Mouse (Mus musculus): ENCODE measurements at regions not wholly inside any gene's neighbourhood (a gene's known extent, or its start where the extent isn't known, plus 50 kb on each side); places are given as distances from the start of the nearest gene placed in this dataset.
A peak's percentile ranks its signal among the peaks of the same experiment; 100 is the strongest.

DNA sequence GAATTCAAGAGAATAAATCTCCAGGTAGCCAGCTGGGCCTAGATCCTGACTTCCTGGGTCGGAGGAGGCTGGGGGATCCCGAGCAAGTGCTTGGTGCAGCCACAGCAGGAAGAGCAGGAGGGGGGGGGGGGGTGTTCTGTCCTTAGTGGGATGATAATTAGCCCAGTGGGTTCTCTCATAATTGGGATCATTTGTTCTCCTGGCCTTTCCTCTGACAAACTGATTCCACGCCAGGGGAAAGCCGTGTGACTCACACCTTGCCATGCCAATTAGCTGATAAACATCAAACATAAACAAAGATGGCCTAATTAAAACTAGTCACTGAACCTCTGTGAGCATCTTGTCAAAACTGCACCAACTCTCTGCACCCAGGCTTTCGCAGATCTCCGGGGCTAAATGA lies 55.5 kb upstream of the Pax6 start:
- no peak overlapping the region for H3K4me2 ChIP-seq (ENCODE audit: low read depth)
- DNase-seq (no peak), ATAC-seq (no peak)
- 0 out of 2 replicates have a peak, but pooled peaks cover 10% of the 10 kb centered on the region for H3K27me3 ChIP-seq (ENCODE audit: insufficient read depth, low read length)
- no peaks in the 10 kb centered on the region for H3K9me3 ChIP-seq (ENCODE audit: low read length)
- no peak overlapping the region for H3K4me3 ChIP-seq (ENCODE audit: low read depth, low read length)
- no peaks in the 10 kb centered on the region for H3K4me1 ChIP-seq (ENCODE audit: insufficient read depth)
- TF ChIP-seq CTCF (IDR thresholded peaks at IDR 0.05; ENCODE audit: low read depth), result no peak
- 50% methylated on average over 6 of the region's 6 CpGs for WGBS
- H3K27ac ChIP-seq (ENCODE audit: low read depth, low read length), result no peak overlapping the region
- no peaks in the 10 kb centered on the region for H3K36me3 ChIP-seq (ENCODE audit: insufficient read depth)
- H3K9ac ChIP-seq, result no peak overlapping the region

DNA sequence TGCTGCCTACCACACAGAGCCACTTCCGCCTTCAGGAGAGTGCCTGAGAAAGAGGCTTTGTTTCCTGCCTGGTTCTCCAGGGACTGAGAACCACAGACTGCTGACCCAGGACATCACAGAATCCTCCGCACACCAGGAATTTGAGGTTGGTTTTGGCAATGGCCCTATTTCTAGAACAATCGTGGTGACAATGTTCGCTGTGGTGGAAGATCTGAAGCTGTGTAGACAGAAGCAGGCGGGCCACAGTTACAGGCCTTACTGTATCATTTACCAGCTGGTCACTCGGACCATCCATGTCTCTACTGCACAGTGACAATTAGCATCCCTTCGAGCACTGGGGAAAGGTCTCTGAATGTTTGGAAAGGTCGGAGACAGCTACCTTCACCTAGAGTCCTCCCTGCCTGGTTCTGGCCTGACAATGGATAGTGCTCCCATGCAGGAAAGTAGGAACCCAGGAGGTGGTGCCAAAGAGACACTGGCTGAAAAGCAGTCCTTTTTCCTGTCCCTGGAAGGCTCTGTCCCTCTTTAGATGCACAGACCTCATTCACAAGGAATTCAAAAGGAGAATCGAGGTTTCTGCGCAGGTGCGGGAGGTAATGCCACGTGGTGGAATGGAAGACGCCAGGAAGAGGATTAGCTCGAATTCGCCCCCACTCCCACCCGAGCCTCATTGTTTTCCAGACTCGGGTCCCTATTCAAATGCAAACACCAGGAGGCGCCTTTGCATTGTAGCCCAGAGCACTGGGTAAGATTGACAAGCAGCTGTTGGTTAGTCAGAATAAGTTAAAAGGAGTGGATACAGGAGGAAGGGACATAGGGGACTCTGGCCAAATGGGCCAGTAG lies 52.6 kb upstream of the Pax6 start:
- 19% methylated on average over 18 of the region's 18 CpGs for WGBS
- peak overlapping the region; percentile 32 for H3K4me2 ChIP-seq (ENCODE audit: low read depth)
- no peaks in the 10 kb centered on the region for H3K4me1 ChIP-seq (ENCODE audit: insufficient read depth)
- peak overlapping the region; percentile 10; the same call in 1 of the 2 replicates for H3K9ac ChIP-seq
- H3K36me3 ChIP-seq (ENCODE audit: insufficient read depth), result no peaks in the 10 kb centered on the region
- no peaks in the 10 kb centered on the region for H3K9me3 ChIP-seq (ENCODE audit: low read length)
- no peak overlapping the region for H3K27ac ChIP-seq (ENCODE audit: low read depth, low read length)
- DNase-seq (peak; percentile 73), ATAC-seq (peak; percentile 77)
- peak overlapping the region; percentile 10; the same call in 1 of the 2 replicates for H3K4me3 ChIP-seq (ENCODE audit: low read depth, low read length)
- 0 out of 2 replicates have a peak, but pooled peaks cover 8% of the 10 kb centered on the region for H3K27me3 ChIP-seq (ENCODE audit: insufficient read depth, low read length)
- peak; percentile 61 for TF ChIP-seq CTCF (IDR thresholded peaks at IDR 0.05; ENCODE audit: low read depth)
